Mouse (Mus musculus): ENCODE results near the gene Saa1. TPM values are rescaled to one million over a fixed set of nuclear protein-coding genes. Genes with fewer than 3 reads are reported as not detected.
"Not testable (repeated sequence)": the region's sequence is repeated elsewhere in the genome, so short reads cannot be mapped to it uniquely, and the experiment has no call there.

Gene Saa1
- polyA plus RNA-seq, 1 experiment from 2014 or later, result 0.23 TPM

GRCm38 (mm10) chr7:46745816-46746215, 3.0 kb upstream of the Saa1 start:
- ATAC-seq (ENCODE audit: low read depth) (no peak), DNase-seq (no peak)
- Histone ChIP-seq H3K4me3 (replicated peaks) (no peak overlapping the region), H3K9ac (no peak overlapping the region), H3K36me3 (no peaks in the 10 kb centered on the region), H3K27ac (no peak overlapping the region), H3K9me3 (replicated peaks) (no peaks in the 10 kb centered on the region), H3K4me1 (replicated peaks) (no peaks in the 10 kb centered on the region), H3K27me3 (0 out of 2 replicates have a peak, but pooled peaks cover 3% of the 10 kb centered on the region), H3K4me2 (no peak overlapping the region)
- 60% methylated on average over 3 of the region's 3 CpGs for WGBS (ENCODE audit: insufficient replicate concordance)

- not testable (repeated sequence) for ATAC-seq (ENCODE audit: low read depth); H3K4me1 ChIP-seq (replicated peaks); H3K9me3 ChIP-seq (replicated peaks); H3K27me3 ChIP-seq; H3K27ac ChIP-seq; H3K36me3 ChIP-seq; DNase-seq; H3K4me2 ChIP-seq; H3K9ac ChIP-seq; H3K4me3 ChIP-seq (replicated peaks)
- WGBS (ENCODE audit: insufficient replicate concordance), result 58% methylated on average over 5 of the region's 5 CpGs
Observed at GRCm38 (mm10) chr7:46740041-46740440, 2.7 kb downstream of the Saa1 start.

GRCm38 (mm10) chr7:46738561-46739460, 4.0 kb downstream of the Saa1 start:
- no peak for ATAC-seq (ENCODE audit: low read depth)
- Histone ChIP-seq H3K9ac (no peak overlapping the region), H3K4me3 (replicated peaks) (no peak overlapping the region), H3K9me3 (replicated peaks) (no peaks in the 10 kb centered on the region), H3K27me3 (no peaks in the 10 kb centered on the region), H3K4me2 (no peak overlapping the region), H3K4me1 (replicated peaks) (0 out of 2 replicates have a peak, but pooled peaks cover 3% of the 10 kb centered on the region), H3K27ac (no peak overlapping the region), H3K36me3 (no peaks in the 10 kb centered on the region)
- no peak for DNase-seq
- 58% methylated on average over 12 of the region's 12 CpGs for WGBS (ENCODE audit: insufficient replicate concordance)

GRCm38 (mm10) chr7:46734983-46735382, 7.8 kb downstream of the Saa1 start:
- WGBS (ENCODE audit: insufficient replicate concordance), result 45% methylated on average over 2 of the region's 2 CpGs
- H3K4me1 ChIP-seq (replicated peaks), result 0 out of 2 replicates have a peak, but pooled peaks cover 3% of the 10 kb centered on the region
- no peaks in the 10 kb centered on the region for H3K27me3 ChIP-seq
- H3K36me3 ChIP-seq, result no peaks in the 10 kb centered on the region
- no peak overlapping the region for H3K4me3 ChIP-seq (replicated peaks)
- ATAC-seq (ENCODE audit: low read depth) (no peak), DNase-seq (no peak)
- H3K4me2 ChIP-seq, result no peak overlapping the region
- no peaks in the 10 kb centered on the region for H3K9me3 ChIP-seq (replicated peaks)
- H3K9ac ChIP-seq, result no peak overlapping the region
- H3K27ac ChIP-seq, result no peak overlapping the region

DNA sequence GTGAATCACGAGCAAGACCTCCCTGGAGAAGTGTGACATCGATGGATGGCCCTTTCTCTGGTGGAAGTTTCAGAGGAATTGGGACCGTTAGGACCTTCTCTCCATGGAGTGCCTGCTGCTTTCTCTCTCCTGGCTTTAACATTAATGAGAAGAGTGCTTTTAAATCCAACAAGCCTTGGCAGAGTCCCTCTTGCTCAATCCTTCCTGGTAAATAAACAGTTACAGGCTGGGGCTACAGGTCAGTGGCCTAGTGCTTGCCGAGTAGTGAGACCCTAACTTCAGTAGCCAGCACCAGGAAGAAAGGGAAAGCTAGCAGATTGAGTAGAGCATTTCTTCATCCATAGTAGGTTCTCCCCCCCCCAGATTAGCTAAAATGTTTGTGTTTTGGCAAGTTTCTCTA, 10.3 kb downstream of the Saa1 start, which contains the start of gene Saa4:
Saa4 (minus strand) TSS at position 146 of the 400 bp plus-strand sequence.
- ATAC-seq (ENCODE audit: low read depth) (no peak), DNase-seq (no peak)
- WGBS (ENCODE audit: insufficient replicate concordance), result 61% methylated on average over 4 of the region's 4 CpGs
- H3K9ac ChIP-seq, result no peak within 1 kb of the TSS
- H3K36me3 ChIP-seq, result no peaks in the 10 kb centered on the region
- peak within 1 kb of the TSS; percentile 15 for H3K4me2 ChIP-seq
- H3K27me3 ChIP-seq, result no peaks in the 10 kb centered on the region
- H3K9me3 ChIP-seq (replicated peaks), result no peaks in the 10 kb centered on the region
- H3K27ac ChIP-seq, result peak within 1 kb of the TSS; percentile 47; the same call in 1 of the 2 replicates
- no peaks in the 10 kb centered on the region for H3K4me1 ChIP-seq (replicated peaks)
- peak within 1 kb of the TSS; percentile 9; the same call in 1 of the 2 replicates for H3K4me3 ChIP-seq (replicated peaks)

DNA sequence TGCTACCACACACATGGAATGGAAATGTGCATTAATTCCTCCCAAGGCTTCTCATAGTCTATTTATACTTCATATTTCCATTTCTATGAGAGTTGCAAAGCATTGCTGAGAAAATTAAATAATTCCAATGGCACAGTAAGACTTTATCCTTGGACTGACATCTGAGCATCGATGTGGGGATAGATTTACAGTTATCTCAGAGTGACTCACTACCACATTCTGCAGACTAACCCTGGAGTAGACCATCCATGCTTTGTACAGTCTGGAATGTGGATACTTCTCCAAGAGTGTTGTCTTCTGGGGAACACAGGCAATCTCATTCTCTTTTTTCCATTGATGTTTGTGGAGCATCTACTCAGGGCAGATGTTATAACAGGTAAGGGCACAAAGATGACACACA, 15.2 kb downstream of the Saa1 start:
- H3K27ac ChIP-seq, result no peak overlapping the region
- DNase-seq (no peak), ATAC-seq (ENCODE audit: low read depth) (no peak)
- no peaks in the 10 kb centered on the region for H3K9me3 ChIP-seq (replicated peaks)
- no peaks in the 10 kb centered on the region for H3K4me1 ChIP-seq (replicated peaks)
- no peaks in the 10 kb centered on the region for H3K36me3 ChIP-seq
- H3K4me3 ChIP-seq (replicated peaks), result no peak overlapping the region
- 67% methylated on average over 1 of the region's 1 CpGs for WGBS (ENCODE audit: insufficient replicate concordance)
- H3K4me2 ChIP-seq, result no peak overlapping the region
- no peaks in the 10 kb centered on the region for H3K27me3 ChIP-seq
- H3K9ac ChIP-seq, result no peak overlapping the region

- DNase-seq (no peak), ATAC-seq (ENCODE audit: low read depth) (no peak)
- WGBS (ENCODE audit: insufficient replicate concordance), result 63% methylated on average over 5 of the region's 5 CpGs
- Histone ChIP-seq H3K27ac (no peak overlapping the region), H3K4me1 (replicated peaks) (peaks cover 9% of the 10 kb centered on the region; the same call in 1 of the 2 replicates), H3K4me2 (no peak overlapping the region), H3K9ac (no peak overlapping the region), H3K27me3 (peaks cover 2% of the 10 kb centered on the region; the same call in 1 of the 2 replicates), H3K36me3 (no peaks in the 10 kb centered on the region), H3K9me3 (replicated peaks) (no peaks in the 10 kb centered on the region), H3K4me3 (replicated peaks) (no peak overlapping the region)
Observed at GRCm38 (mm10) chr7:46724396-46724795, 18.4 kb downstream of the Saa1 start.

GRCm38 (mm10) chr7:46723849-46724248, 18.9 kb downstream of the Saa1 start:
- WGBS (ENCODE audit: insufficient replicate concordance), result 63% methylated on average over 3 of the region's 3 CpGs
- no peaks in the 10 kb centered on the region for H3K9me3 ChIP-seq (replicated peaks)
- no peak overlapping the region for H3K9ac ChIP-seq
- H3K4me2 ChIP-seq, result no peak overlapping the region
- peaks cover 9% of the 10 kb centered on the region; the same call in 1 of the 2 replicates for H3K4me1 ChIP-seq (replicated peaks)
- no peak overlapping the region for H3K27ac ChIP-seq
- no peak for DNase-seq
- ATAC-seq (ENCODE audit: low read depth), result peak; percentile 49; the same call in 1 of the 2 replicates
- H3K27me3 ChIP-seq, result peaks cover 3% of the 10 kb centered on the region; the same call in 1 of the 2 replicates
- no peak overlapping the region for H3K4me3 ChIP-seq (replicated peaks)
- no peaks in the 10 kb centered on the region for H3K36me3 ChIP-seq

- Histone ChIP-seq H3K36me3 (no peaks in the 10 kb centered on the region), H3K4me3 (replicated peaks) (no peak overlapping the region), H3K4me2 (no peak overlapping the region), H3K9ac (no peak overlapping the region), H3K9me3 (replicated peaks) (no peaks in the 10 kb centered on the region), H3K27me3 (peaks cover 3% of the 10 kb centered on the region; the same call in 1 of the 2 replicates), H3K4me1 (replicated peaks) (peaks cover 9% of the 10 kb centered on the region; the same call in 1 of the 2 replicates), H3K27ac (no peak overlapping the region)
- DNase-seq (no peak), ATAC-seq (ENCODE audit: low read depth) (no peak)
- WGBS (ENCODE audit: insufficient replicate concordance), result 87% methylated on average over 6 of the region's 6 CpGs
Observed at GRCm38 (mm10) chr7:46723354-46723753, 19.4 kb downstream of the Saa1 start.

- ATAC-seq (ENCODE audit: low read depth), result no peak
- H3K4me2 ChIP-seq, result no peak overlapping the region
- WGBS (ENCODE audit: insufficient replicate concordance), result 50% methylated on average over 9 of the region's 9 CpGs
- H3K36me3 ChIP-seq, result no peaks in the 10 kb centered on the region
- peaks cover 9% of the 10 kb centered on the region; the same call in 1 of the 2 replicates for H3K4me1 ChIP-seq (replicated peaks)
- peaks cover 3% of the 10 kb centered on the region; the same call in 1 of the 2 replicates for H3K27me3 ChIP-seq
- H3K9ac ChIP-seq, result no peak overlapping the region
- no peaks in the 10 kb centered on the region for H3K9me3 ChIP-seq (replicated peaks)
- no peak overlapping the region for H3K4me3 ChIP-seq (replicated peaks)
- no peak for DNase-seq
- 0 out of 2 replicates have a peak overlapping the region, but pooled peaks have one; percentile 73 for H3K27ac ChIP-seq
Observed at GRCm38 (mm10) chr7:46720460-46720859, 22.3 kb downstream of the Saa1 start.

- DNase-seq, result no peak
- H3K27ac ChIP-seq, result no peak overlapping the region
- H3K9me3 ChIP-seq (replicated peaks), result no peaks in the 10 kb centered on the region
- H3K4me3 ChIP-seq (replicated peaks), result no peak overlapping the region
- no peak overlapping the region for H3K4me2 ChIP-seq
- no peaks in the 10 kb centered on the region for H3K36me3 ChIP-seq
- H3K4me1 ChIP-seq (replicated peaks), result peaks cover 9% of the 10 kb centered on the region; the same call in 1 of the 2 replicates
- no peak overlapping the region for H3K9ac ChIP-seq
- peaks cover 3% of the 10 kb centered on the region; the same call in 1 of the 2 replicates for H3K27me3 ChIP-seq
- WGBS (ENCODE audit: insufficient replicate concordance), result 60% methylated on average over 7 of the region's 7 CpGs
- ATAC-seq (ENCODE audit: low read depth), result peak; percentile 79
Observed at GRCm38 (mm10) chr7:46719526-46719925, 23.3 kb downstream of the Saa1 start.

Measured in liver, embryonic 13.5 days (tissue).